Mouse (Mus musculus) kidney, embryonic 15.5 days (tissue): ENCODE results near the gene Uprt. TPM values are rescaled to one million over a fixed set of nuclear protein-coding genes. Genes with fewer than 3 reads are reported as not detected.

Experiments
- ATAC-seq: fragments of 200-750 bp; cut with Nextera tagmentation; replicated peaks from 2 replicates; pipeline ENCODE4 v1.8.0; 2017; ENCODE audit warnings: moderate TSS enrichment; ENCODE audit not compliant: low FRiP score
- H3K27ac ChIP-seq: fragments of 300-500 bp; sonication (generic); 2 replicates; pipeline ENCODE4 v1.5.1; 2015; ENCODE audit warnings: mild to moderate bottlenecking, inconsistent platforms
- H3K27me3 ChIP-seq: fragments of 300-500 bp; sonication (generic); 2 replicates; pipeline ENCODE4 v1.6.1; 2015; ENCODE audit warnings: inconsistent platforms
- H3K36me3 ChIP-seq: fragments of 300-500 bp; sonication (generic); 2 replicates; pipeline ENCODE4 v1.6.1; 2015; ENCODE audit warnings: inconsistent platforms
- H3K4me1 ChIP-seq: fragments of 300-500 bp; sonication (generic); 2 replicates; pipeline ENCODE4 v1.6.1; 2015; ENCODE audit warnings: inconsistent platforms
- H3K4me2 ChIP-seq: fragments of 300-500 bp; sonication (generic); 2 replicates; pipeline ENCODE4 v1.6.1; 2015; ENCODE audit warnings: moderate library complexity, mild to moderate bottlenecking, inconsistent platforms
- H3K4me3 ChIP-seq: fragments of 300-500 bp; sonication (generic); replicated peaks from 2 replicates; pipeline ENCODE4 v1.5.1; 2015; ENCODE audit warnings: mild to moderate bottlenecking, inconsistent platforms
- H3K9ac ChIP-seq: fragments of 300-500 bp; sonication (generic); 2 replicates; pipeline ENCODE4 v1.6.1; 2015; ENCODE audit warnings: mild to moderate bottlenecking, inconsistent platforms
- H3K9me3 ChIP-seq: fragments of 300-500 bp; sonication (generic); replicated peaks from 2 replicates; pipeline ENCODE4 v1.6.1; 2016; ENCODE audit warnings: inconsistent platforms
- WGBS: fragments of 180-500 bp; shearing (Covaris S2); methylation state at CpG from one replicate; pipeline ENCODE4 v1.1.7; 2015; ENCODE audit warnings: mixed read lengths; 5-methylcytosine and 5-hydroxymethylcytosine counted together
- polyA plus RNA-seq: library from polyadenylated mRNA; unstranded; fragments of >200 nt; fragmentation: Nextera tagmentation; extraction: Ambion mirVana; gene quantifications from 2 replicates; pipeline ENCODE4 v1.2.1, GENCODE M21; 2015

Uprt gene
- polyA plus RNA-seq, 1 experiment from 2014 or later = 2.5 TPM

GRCm38 (mm10) chrX:104542635-104543034 is 60.0 kb downstream of the Uprt start:
- Histone ChIP-seq H3K4me2 (no peak overlapping the region), H3K4me1 (no peaks in the 10 kb centered on the region), H3K27me3 (peaks cover 33% of the 10 kb centered on the region), H3K9ac (no peak overlapping the region), H3K27ac (no peak overlapping the region), H3K9me3 (no peaks in the 10 kb centered on the region), H3K36me3 (no peaks in the 10 kb centered on the region), H3K4me3 (no peak overlapping the region)
- ATAC-seq = no peak
- WGBS = 89% methylated on average over 4 of the region's 4 CpGs

GRCm38 (mm10) chrX:104543919-104544595 is 61.4 kb downstream of the Uprt start:
- Histone ChIP-seq H3K36me3 (no peaks in the 10 kb centered on the region), H3K4me3 (no peak overlapping the region), H3K4me1 (no peaks in the 10 kb centered on the region), H3K27ac (no peak overlapping the region), H3K27me3 (peaks cover 28% of the 10 kb centered on the region; the same call in 1 of the 2 replicates), H3K9me3 (no peaks in the 10 kb centered on the region), H3K4me2 (no peak overlapping the region), H3K9ac (no peak overlapping the region)
- no peak for ATAC-seq
- 82% methylated on average over 4 of the region's 4 CpGs for WGBS

GRCm38 (mm10) chrX:104545283-104545682 is 62.7 kb downstream of the Uprt start:
- H3K9me3 ChIP-seq = no peaks in the 10 kb centered on the region
- H3K4me3 ChIP-seq = no peak overlapping the region
- H3K27ac ChIP-seq = no peak overlapping the region
- 93% methylated on average over 1 of the region's 1 CpGs for WGBS
- no peaks in the 10 kb centered on the region for H3K36me3 ChIP-seq
- H3K4me1 ChIP-seq = no peaks in the 10 kb centered on the region
- ATAC-seq = no peak
- peaks cover 22% of the 10 kb centered on the region; the same call in 1 of the 2 replicates for H3K27me3 ChIP-seq
- no peak overlapping the region for H3K9ac ChIP-seq
- H3K4me2 ChIP-seq = no peak overlapping the region

Other genes starting within 250 kb of the Uprt start
- 9.9 and 10.2 TPM in 2 replicates for gene Abcb7, start 69.0 kb upstream of the Uprt start, polyA plus RNA-seq
- gene Zdhhc15, start 188.2 kb downstream of the Uprt start, polyA plus RNA-seq = 11.3 and 11.8 TPM in 2 replicates